Mouse (Mus musculus): Measurements from ENCODE around the gene Cttnbp2nl. TPM values are rescaled to one million over a fixed set of nuclear protein-coding genes. Genes with fewer than 3 reads are reported as not detected.

Gene Cttnbp2nl
- polyA plus RNA-seq, 1 experiment: 1.6 TPM

DNA sequence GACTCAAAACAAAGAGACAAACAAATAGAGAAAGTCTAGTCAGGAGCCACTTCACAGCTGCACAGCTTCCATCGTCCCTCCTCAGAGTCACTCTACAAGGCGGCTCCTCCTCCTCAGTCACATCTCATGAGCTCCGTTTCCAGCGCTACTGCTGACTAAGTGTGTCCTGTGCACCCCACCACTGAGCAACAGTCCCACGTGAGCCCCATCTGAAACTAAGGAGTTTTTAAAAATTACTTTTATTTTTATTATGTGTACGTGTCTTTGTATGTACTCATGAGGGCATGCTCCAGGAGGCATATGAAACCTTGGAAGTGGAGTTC is 34.2 kb downstream of the Cttnbp2nl start:
- H3K4me1 ChIP-seq (ENCODE audit: control insufficient read depth, insufficient read depth, insufficient read length): no peaks in the 10 kb centered on the region
- no peak for TF ChIP-seq POLR2A (IDR thresholded peaks at IDR 0.05; ENCODE audit: low read depth, low read length)
- TF ChIP-seq CTCF (IDR thresholded peaks at IDR 0.05; ENCODE audit: extremely low read depth, insufficient read depth, insufficient read length, insufficient replicate concordance): no peak
- 84% methylated on average over 6 of the region's 6 CpGs for WGBS
- H3K27me3 ChIP-seq (ENCODE audit: control insufficient read depth, insufficient read depth, low read length): no peaks in the 10 kb centered on the region
- no peak overlapping the region for H3K27ac ChIP-seq (ENCODE audit: insufficient read depth, low read length)
- no peak for DNase-seq (ENCODE audit: low read depth in 1 of 2, low spot score in 2 of 2)
- no peak overlapping the region for H3K4me3 ChIP-seq (ENCODE audit: extremely low read depth, insufficient read depth, insufficient read length)
- H3K36me3 ChIP-seq (ENCODE audit: control insufficient read depth, insufficient read depth, low read length): no peaks in the 10 kb centered on the region

DNA sequence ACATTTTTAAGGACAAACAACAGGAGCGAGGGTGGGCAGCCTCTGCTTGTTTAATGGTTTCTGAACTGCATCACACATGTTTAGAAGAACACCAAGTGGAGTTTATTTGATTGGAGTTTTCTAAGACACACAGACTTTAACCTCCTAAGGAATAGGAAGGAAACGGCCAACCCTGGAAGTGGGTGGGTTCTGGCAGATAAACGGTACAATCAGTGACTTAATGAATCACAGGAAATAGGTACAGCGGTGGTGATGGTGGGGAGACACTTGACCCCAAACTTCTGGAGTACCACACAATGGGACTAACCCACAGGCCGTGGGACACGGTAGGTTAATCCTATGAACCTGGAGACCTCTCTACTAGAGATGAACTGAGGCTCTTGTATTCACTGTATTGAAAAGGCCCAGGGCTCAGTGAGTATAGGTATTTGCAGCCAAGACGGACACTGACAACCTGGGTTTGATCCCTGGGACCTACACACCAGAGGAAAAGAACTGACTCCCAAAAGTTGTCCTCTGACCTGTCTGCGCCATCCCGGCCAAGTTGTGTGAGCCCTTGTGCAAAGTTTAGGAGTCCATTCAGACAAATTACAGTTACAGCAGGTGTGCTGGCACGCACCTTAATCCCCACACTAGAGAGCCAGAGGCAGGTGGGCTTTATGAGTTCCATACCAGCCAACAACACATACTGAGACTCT is 34.7 kb downstream of the Cttnbp2nl start:
- WGBS: 64% methylated on average over 10 of the region's 10 CpGs
- TF ChIP-seq CTCF (IDR thresholded peaks at IDR 0.05; ENCODE audit: extremely low read depth, insufficient read depth, insufficient read length, insufficient replicate concordance): no peak
- TF ChIP-seq POLR2A (IDR thresholded peaks at IDR 0.05; ENCODE audit: low read depth, low read length): no peak
- H3K36me3 ChIP-seq (ENCODE audit: control insufficient read depth, insufficient read depth, low read length): no peaks in the 10 kb centered on the region
- DNase-seq (ENCODE audit: low read depth in 1 of 2, low spot score in 2 of 2): no peak
- H3K27ac ChIP-seq (ENCODE audit: insufficient read depth, low read length): no peak overlapping the region
- no peaks in the 10 kb centered on the region for H3K27me3 ChIP-seq (ENCODE audit: control insufficient read depth, insufficient read depth, low read length)
- H3K4me3 ChIP-seq (ENCODE audit: extremely low read depth, insufficient read depth, insufficient read length): no peak overlapping the region
- no peaks in the 10 kb centered on the region for H3K4me1 ChIP-seq (ENCODE audit: control insufficient read depth, insufficient read depth, insufficient read length)

DNA sequence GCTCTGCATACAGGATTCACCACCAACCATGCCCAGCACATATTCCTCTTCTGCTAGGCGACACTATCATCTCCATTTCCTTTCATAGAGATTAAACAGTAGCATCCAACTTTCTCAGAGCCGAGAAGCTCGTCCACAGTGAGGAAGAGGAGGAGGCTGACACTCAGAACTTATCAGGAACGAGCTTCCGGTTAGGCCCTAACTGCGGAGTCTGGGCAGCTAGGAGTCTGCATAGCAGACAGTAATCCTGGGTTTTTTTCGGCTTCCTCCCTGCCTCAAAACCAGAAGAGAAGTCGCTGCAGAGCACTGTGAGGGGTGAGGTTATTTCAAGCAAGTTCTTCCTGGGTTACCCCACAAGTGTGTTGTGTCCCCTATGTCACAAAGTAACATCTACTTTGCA is 35.6 kb downstream of the Cttnbp2nl start:
- H3K27me3 ChIP-seq (ENCODE audit: control insufficient read depth, insufficient read depth, low read length): no peaks in the 10 kb centered on the region
- no peaks in the 10 kb centered on the region for H3K4me1 ChIP-seq (ENCODE audit: control insufficient read depth, insufficient read depth, insufficient read length)
- WGBS: 76% methylated on average over 8 of the region's 8 CpGs
- no peak overlapping the region for H3K4me3 ChIP-seq (ENCODE audit: extremely low read depth, insufficient read depth, insufficient read length)
- no peak for TF ChIP-seq POLR2A (IDR thresholded peaks at IDR 0.05; ENCODE audit: low read depth, low read length)
- TF ChIP-seq CTCF (IDR thresholded peaks at IDR 0.05; ENCODE audit: extremely low read depth, insufficient read depth, insufficient read length, insufficient replicate concordance): no peak
- no peak for DNase-seq (ENCODE audit: low read depth in 1 of 2, low spot score in 2 of 2)
- no peak overlapping the region for H3K27ac ChIP-seq (ENCODE audit: insufficient read depth, low read length)
- no peaks in the 10 kb centered on the region for H3K36me3 ChIP-seq (ENCODE audit: control insufficient read depth, insufficient read depth, low read length)

DNA sequence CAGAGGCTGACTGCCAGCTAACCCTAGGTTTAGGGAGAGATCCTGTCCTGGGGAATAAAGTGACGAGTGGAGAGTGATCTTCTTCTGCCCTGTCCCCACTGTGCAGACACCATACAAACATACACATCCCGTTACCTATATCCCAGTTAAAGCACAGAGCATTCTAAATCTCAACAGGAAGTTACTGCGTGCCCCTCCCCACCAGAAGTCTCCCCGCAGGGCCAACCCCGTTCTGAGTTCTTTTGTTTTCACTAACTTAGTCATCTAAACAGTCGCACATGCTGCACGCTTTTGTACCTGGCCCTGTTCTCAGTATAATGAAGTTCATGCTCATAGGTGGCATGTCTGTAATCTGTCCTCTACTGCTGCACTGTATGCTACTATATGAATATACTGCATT is 36.7 kb downstream of the Cttnbp2nl start:
- Histone ChIP-seq H3K27ac (ENCODE audit: insufficient read depth, low read length) (no peak overlapping the region), H3K4me1 (ENCODE audit: control insufficient read depth, insufficient read depth, insufficient read length) (no peaks in the 10 kb centered on the region), H3K27me3 (ENCODE audit: control insufficient read depth, insufficient read depth, low read length) (no peaks in the 10 kb centered on the region), H3K4me3 (ENCODE audit: extremely low read depth, insufficient read depth, insufficient read length) (no peak overlapping the region), H3K36me3 (ENCODE audit: control insufficient read depth, insufficient read depth, low read length) (no peaks in the 10 kb centered on the region)
- no peak for DNase-seq (ENCODE audit: low read depth in 1 of 2, low spot score in 2 of 2)
- WGBS: 62% methylated on average over 7 of the region's 7 CpGs
- no peak for TF ChIP-seq CTCF (IDR thresholded peaks at IDR 0.05; ENCODE audit: extremely low read depth, insufficient read depth, insufficient read length, insufficient replicate concordance)
- no peak for TF ChIP-seq POLR2A (IDR thresholded peaks at IDR 0.05; ENCODE audit: low read depth, low read length)

DNA sequence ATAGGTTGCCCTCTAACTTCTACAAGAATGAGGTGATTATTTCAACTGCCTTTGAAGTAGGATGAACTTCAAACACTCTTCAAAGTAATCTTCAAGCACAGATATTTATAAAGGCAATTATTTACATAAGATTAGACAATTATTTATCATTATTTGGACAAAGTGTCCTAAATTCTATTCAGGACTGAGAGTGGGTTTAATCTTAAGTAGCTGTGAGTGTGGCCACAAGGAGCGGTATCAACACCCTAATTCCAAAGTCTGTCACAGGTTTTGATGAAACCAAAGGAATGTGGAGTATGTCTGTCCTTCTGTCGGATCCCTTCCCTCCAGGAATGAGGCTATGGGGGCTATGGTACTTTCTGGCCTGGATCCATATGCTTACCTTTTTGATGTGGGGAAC is 38.0 kb downstream of the Cttnbp2nl start:
- H3K36me3 ChIP-seq (ENCODE audit: control insufficient read depth, insufficient read depth, low read length): no peaks in the 10 kb centered on the region
- no peak overlapping the region for H3K27ac ChIP-seq (ENCODE audit: insufficient read depth, low read length)
- WGBS: 91% methylated on average over 2 of the region's 2 CpGs
- H3K27me3 ChIP-seq (ENCODE audit: control insufficient read depth, insufficient read depth, low read length): no peaks in the 10 kb centered on the region
- H3K4me1 ChIP-seq (ENCODE audit: control insufficient read depth, insufficient read depth, insufficient read length): no peaks in the 10 kb centered on the region
- H3K4me3 ChIP-seq (ENCODE audit: extremely low read depth, insufficient read depth, insufficient read length): no peak overlapping the region
- DNase-seq (ENCODE audit: low read depth in 1 of 2, low spot score in 2 of 2): no peak
- TF ChIP-seq CTCF (IDR thresholded peaks at IDR 0.05; ENCODE audit: extremely low read depth, insufficient read depth, insufficient read length, insufficient replicate concordance): no peak
- TF ChIP-seq POLR2A (IDR thresholded peaks at IDR 0.05; ENCODE audit: low read depth, low read length): no peak

DNA sequence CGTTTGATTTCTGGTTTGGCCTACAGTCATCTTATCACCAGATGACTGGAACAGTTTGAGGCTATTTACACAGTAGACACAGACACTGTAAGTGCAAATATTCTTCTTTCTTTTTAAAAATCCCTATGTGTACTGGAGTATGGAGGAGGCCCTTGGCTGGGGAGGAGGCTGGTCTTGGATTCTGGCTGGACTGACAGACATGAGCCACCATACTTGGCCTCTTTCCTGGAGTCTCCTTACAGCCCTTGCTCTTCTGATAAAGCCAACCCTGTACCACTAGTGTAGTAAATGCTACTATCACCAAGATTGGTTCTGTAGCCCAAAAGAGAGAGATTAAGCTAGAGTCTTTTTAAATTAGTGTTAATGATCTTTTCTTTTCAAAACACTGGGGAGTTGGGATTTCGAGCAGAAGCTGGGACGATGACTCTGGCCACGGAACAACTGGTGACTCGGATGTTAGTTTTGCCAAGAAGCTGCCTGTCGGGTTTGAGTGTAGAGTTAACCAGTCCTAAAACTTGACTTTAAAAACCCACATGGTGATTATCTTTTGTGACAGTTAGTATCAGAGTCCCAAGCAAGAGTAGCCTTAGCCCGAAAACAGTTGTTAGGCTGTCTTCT is 40.1 kb downstream of the Cttnbp2nl start:
- H3K4me1 ChIP-seq (ENCODE audit: control insufficient read depth, insufficient read depth, insufficient read length): no peaks in the 10 kb centered on the region
- DNase-seq (ENCODE audit: low read depth in 1 of 2, low spot score in 2 of 2): no peak
- no peak overlapping the region for H3K27ac ChIP-seq (ENCODE audit: insufficient read depth, low read length)
- 89% methylated on average over 7 of the region's 7 CpGs for WGBS
- no peak overlapping the region for H3K4me3 ChIP-seq (ENCODE audit: extremely low read depth, insufficient read depth, insufficient read length)
- no peaks in the 10 kb centered on the region for H3K36me3 ChIP-seq (ENCODE audit: control insufficient read depth, insufficient read depth, low read length)
- TF ChIP-seq POLR2A (IDR thresholded peaks at IDR 0.05; ENCODE audit: low read depth, low read length) (no peak), CTCF (IDR thresholded peaks at IDR 0.05; ENCODE audit: extremely low read depth, insufficient read depth, insufficient read length, insufficient replicate concordance) (no peak)
- no peaks in the 10 kb centered on the region for H3K27me3 ChIP-seq (ENCODE audit: control insufficient read depth, insufficient read depth, low read length)

DNA sequence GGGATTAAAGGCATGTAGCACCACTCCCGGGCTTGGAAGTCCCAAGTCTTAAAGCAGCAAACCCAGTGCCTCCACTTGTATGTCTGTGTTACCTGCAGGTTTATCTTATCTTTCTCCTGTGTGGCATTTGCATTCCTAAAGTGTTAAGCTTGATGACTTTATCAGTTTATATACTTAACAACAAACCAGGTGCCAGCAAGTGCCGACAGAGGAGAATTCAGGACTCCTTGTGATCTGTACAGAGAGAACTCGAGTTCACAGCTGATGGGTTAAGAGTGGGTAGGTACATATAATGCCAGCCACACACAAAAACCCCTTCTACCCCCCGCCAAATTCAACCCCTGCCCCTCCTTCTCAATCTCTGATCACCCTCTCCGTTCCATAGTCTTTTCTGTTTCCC is 41.1 kb downstream of the Cttnbp2nl start:
- TF ChIP-seq CTCF (IDR thresholded peaks at IDR 0.05; ENCODE audit: extremely low read depth, insufficient read depth, insufficient read length, insufficient replicate concordance) (no peak), POLR2A (IDR thresholded peaks at IDR 0.05; ENCODE audit: low read depth, low read length) (no peak)
- WGBS: 84% methylated on average over 5 of the region's 5 CpGs
- Histone ChIP-seq H3K27ac (ENCODE audit: insufficient read depth, low read length) (no peak overlapping the region), H3K4me1 (ENCODE audit: control insufficient read depth, insufficient read depth, insufficient read length) (no peaks in the 10 kb centered on the region), H3K36me3 (ENCODE audit: control insufficient read depth, insufficient read depth, low read length) (no peaks in the 10 kb centered on the region), H3K4me3 (ENCODE audit: extremely low read depth, insufficient read depth, insufficient read length) (no peak overlapping the region), H3K27me3 (ENCODE audit: control insufficient read depth, insufficient read depth, low read length) (no peaks in the 10 kb centered on the region)
- DNase-seq (ENCODE audit: low read depth in 1 of 2, low spot score in 2 of 2): no peak

All from spleen, adult 2 months (tissue).